Mouse (Mus musculus) frontal cortex, postnatal 14 days (tissue): ENCODE data around the gene Ctnnbl1.

Experiments used
- DNase-seq, 2 experiments: peaks; one replicate each; pipeline ENCODE4 v3.0.0; 2022; ENCODE audit warnings: low spot score in 2 of 2

The Ctnnbl1 gene

GRCm38 (mm10) chr2:157750926-157751588, 13.9 kb downstream of the Ctnnbl1 start:
- DNase-seq, result no peak

GRCm38 (mm10) chr2:157751589-157752373, 14.6 kb downstream of the Ctnnbl1 start:
- peak; percentile 41 to 64 for DNase-seq

GRCm38 (mm10) chr2:157752374-157752743, 15.2 kb downstream of the Ctnnbl1 start:
- DNase-seq, result no peak

GRCm38 (mm10) chr2:157755771-157756170, 18.6 kb downstream of the Ctnnbl1 start:
- DNase-seq, result no peak

GRCm38 (mm10) chr2:157756193-157756592, 19.0 kb downstream of the Ctnnbl1 start:
- DNase-seq, result no peak

- DNase-seq, result no peak
Observed at GRCm38 (mm10) chr2:157758395-157758794, 21.2 kb downstream of the Ctnnbl1 start.

- no peak for DNase-seq
Observed at GRCm38 (mm10) chr2:157759717-157760116, 22.5 kb downstream of the Ctnnbl1 start.

GRCm38 (mm10) chr2:157762903-157763302, 25.7 kb downstream of the Ctnnbl1 start:
- DNase-seq, result no peak

GRCm38 (mm10) chr2:157766591-157766990, 29.4 kb downstream of the Ctnnbl1 start:
- DNase-seq, result no peak

GRCm38 (mm10) chr2:157768682-157769429, 31.7 kb downstream of the Ctnnbl1 start:
- DNase-seq, result no peak

GRCm38 (mm10) chr2:157770761-157771160, 33.6 kb downstream of the Ctnnbl1 start:
- no peak for DNase-seq

- no peak for DNase-seq
Observed at GRCm38 (mm10) chr2:157773661-157774060, 36.5 kb downstream of the Ctnnbl1 start.

GRCm38 (mm10) chr2:157775957-157776356, 38.8 kb downstream of the Ctnnbl1 start:
- DNase-seq, result no peak

GRCm38 (mm10) chr2:157780956-157781355, 43.8 kb downstream of the Ctnnbl1 start:
- no peak for DNase-seq

- DNase-seq, result no peak
Observed at GRCm38 (mm10) chr2:157783152-157783551, 46.0 kb downstream of the Ctnnbl1 start.

- no peak for DNase-seq
Observed at GRCm38 (mm10) chr2:157784238-157784637, 47.0 kb downstream of the Ctnnbl1 start.

GRCm38 (mm10) chr2:157784647-157785046, 47.4 kb downstream of the Ctnnbl1 start:
- DNase-seq, result no peak

GRCm38 (mm10) chr2:157789226-157789625, 52.0 kb downstream of the Ctnnbl1 start:
- DNase-seq, result no peak

GRCm38 (mm10) chr2:157790836-157791495, 53.8 kb downstream of the Ctnnbl1 start:
- no peak for DNase-seq

GRCm38 (mm10) chr2:157791528-157792162, 54.4 kb downstream of the Ctnnbl1 start:
- no peak for DNase-seq

- no peak for DNase-seq
Observed at GRCm38 (mm10) chr2:157792840-157793552, 55.8 kb downstream of the Ctnnbl1 start.
